Mouse (Mus musculus) spleen, adult 2 months (tissue): ENCODE measurements around the gene Selenoh.

ENCODE experiments used
- CTCF ChIP-seq: fragments of 200-500 bp; IDR thresholded peaks from 2 replicates; pipeline ENCODE4 v1.5.1; 2011; ENCODE audit warnings: mild to moderate bottlenecking, inconsistent platforms; ENCODE audit not compliant: insufficient read depth, insufficient read length, insufficient replicate concordance; ENCODE audit errors: extremely low read depth
- POLR2A ChIP-seq: fragments of 200-500 bp; IDR thresholded peaks from 2 replicates; pipeline ENCODE4 v1.6.1; 2011; ENCODE audit warnings: low read depth, low read length, inconsistent platforms

GRCm38 (mm10) chr2:84637452-84638165 lies 33.0 kb downstream of the Selenoh start:
- no peak for TF ChIP-seq CTCF
- TF ChIP-seq POLR2A: no peak
